Mouse (Mus musculus): ENCODE measurements around the gene Dlg1.

Gene Dlg1

GRCm38 (mm10) chr16:31837362-31837761 is 174.1 kb downstream of the Dlg1 start:
- DNase-seq (ENCODE audit: low read depth, low spot score) = no peak

DNA sequence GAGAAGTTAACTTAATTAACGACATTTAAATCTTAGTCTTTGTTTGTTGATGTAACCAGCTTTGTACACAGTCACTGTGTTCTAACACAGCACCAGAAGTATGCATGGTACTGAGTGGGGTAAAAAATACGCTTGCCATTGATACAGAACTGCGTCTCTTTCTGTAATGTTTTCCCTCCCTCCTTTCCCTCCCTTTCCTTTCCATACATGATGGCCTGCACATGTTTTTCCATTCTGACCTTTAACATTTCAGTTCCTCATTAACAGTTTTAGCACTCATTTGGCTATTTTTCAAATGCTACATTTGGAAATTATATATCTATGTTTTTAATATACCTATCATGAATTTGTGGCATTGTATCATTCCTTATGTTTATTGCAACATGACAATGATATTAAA is 181.0 kb downstream of the Dlg1 start:
- no peak for DNase-seq (ENCODE audit: low read depth, low spot score)

DNA sequence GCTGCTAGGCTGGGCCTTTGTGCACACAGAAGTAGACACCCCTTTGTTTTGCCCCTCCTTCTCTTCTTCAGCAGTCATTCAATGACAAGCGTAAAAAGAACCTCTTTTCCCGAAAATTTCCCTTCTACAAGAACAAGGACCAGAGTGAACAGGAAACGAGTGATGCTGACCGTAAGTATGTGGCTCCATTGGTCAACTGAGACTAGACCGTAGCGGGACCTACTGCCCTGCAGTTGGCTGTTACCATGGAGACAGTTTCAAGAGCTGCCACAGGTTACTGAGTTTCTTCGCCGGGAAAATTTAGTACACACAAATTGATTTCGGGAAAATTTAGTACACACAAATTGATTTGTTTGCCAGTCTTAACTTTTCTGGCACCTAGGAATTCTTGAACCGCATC is 183.5 kb downstream of the Dlg1 start:
- no peak for DNase-seq (ENCODE audit: low read depth, low spot score)

GRCm38 (mm10) chr16:31863920-31864319 is 200.7 kb downstream of the Dlg1 start:
- no peak for DNase-seq (ENCODE audit: low read depth, low spot score)

- DNase-seq (ENCODE audit: low read depth, low spot score) = no peak
Observed at GRCm38 (mm10) chr16:31865242-31865641, 202.0 kb downstream of the Dlg1 start.

GRCm38 (mm10) chr16:31866911-31867310 is 203.7 kb downstream of the Dlg1 start:
- no peak for DNase-seq (ENCODE audit: low read depth, low spot score)

DNA sequence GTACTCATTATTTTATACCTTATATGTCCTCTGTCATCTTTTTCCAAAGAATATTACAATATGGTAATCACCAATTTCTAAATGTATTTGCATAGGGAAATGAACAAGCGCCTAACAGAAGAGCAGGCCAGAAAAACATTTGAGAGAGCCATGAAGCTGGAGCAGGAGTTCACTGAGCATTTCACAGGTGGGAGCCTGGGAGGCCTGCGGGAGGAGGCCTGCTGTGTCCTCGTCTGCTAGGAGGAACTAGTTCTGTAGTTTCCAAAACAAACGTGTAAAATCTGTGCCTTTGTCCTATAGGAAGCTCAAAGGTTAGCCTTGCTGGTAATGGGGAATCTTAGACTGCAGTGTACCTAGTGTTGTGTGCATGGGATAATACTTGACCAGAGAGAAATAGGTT is 204.5 kb downstream of the Dlg1 start:
- DNase-seq (ENCODE audit: low read depth, low spot score) = no peak

DNA sequence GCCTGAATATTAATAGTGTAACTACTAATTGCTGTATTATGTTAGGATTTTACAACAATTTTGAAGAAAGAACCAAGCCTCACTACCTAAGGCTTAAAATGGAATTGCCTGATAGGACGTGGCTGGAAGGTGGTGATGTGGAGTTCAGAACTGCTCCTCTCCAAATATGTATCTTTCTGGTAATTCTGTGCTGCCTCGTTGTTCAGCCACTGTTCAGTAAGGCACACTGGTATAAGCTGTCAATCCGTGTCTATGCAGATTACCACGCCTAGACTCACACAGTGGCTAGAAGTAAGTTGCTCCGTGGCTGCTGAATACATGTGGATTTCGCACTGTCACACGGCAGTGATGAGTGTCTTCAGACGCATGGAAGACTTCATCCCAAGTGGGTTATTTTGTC is 210.5 kb downstream of the Dlg1 start:
- no peak for DNase-seq (ENCODE audit: low read depth, low spot score)

DNA sequence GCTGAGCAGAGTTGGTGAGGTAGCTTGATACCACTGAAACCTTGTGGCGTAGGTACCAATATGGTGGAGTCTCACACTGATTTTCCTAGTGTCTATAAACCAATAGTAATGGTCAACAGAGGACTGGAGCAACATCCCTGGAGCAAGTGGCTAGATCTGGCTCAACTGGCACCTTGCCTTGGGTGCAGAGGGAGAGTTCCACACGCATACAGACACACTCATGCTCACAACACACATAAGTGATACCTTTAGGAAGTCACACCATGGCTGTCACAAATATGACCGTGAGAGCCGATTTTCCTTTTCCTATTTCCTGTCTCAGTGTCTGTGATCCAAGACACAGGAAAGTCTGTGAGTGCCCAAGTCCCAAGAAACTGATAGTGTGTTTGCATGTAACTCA is 212.1 kb downstream of the Dlg1 start:
- no peak for DNase-seq (ENCODE audit: low read depth, low spot score)

GRCm38 (mm10) chr16:31876386-31876785 is 213.1 kb downstream of the Dlg1 start:
- no peak for DNase-seq (ENCODE audit: low read depth, low spot score)

DNA sequence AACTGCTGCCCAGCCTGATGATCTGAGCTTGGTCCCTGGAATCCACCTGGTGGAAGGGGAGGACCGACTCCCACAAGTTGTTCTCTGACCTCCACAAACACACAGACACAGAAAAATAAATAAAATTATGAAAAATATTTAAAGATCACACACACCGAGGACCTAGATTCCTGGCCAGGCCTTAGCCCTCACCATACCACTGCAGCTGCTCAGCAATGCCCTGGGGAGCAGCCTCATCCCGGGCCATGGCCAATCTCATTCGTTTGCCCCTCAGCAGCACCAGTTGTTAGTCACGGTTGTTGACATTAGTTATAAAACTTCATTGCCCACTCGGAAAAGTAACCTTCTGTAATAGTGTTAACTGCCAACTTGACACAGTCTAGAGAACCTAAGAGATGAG is 214.8 kb downstream of the Dlg1 start:
- no peak for DNase-seq (ENCODE audit: low read depth, low spot score)

- DNase-seq (ENCODE audit: low read depth, low spot score) = peak; percentile 57
Observed at GRCm38 (mm10) chr16:31878573-31879257, 215.5 kb downstream of the Dlg1 start, which contains the start of gene Meltf. Meltf (plus strand) TSS chr16:31878810.

DNA sequence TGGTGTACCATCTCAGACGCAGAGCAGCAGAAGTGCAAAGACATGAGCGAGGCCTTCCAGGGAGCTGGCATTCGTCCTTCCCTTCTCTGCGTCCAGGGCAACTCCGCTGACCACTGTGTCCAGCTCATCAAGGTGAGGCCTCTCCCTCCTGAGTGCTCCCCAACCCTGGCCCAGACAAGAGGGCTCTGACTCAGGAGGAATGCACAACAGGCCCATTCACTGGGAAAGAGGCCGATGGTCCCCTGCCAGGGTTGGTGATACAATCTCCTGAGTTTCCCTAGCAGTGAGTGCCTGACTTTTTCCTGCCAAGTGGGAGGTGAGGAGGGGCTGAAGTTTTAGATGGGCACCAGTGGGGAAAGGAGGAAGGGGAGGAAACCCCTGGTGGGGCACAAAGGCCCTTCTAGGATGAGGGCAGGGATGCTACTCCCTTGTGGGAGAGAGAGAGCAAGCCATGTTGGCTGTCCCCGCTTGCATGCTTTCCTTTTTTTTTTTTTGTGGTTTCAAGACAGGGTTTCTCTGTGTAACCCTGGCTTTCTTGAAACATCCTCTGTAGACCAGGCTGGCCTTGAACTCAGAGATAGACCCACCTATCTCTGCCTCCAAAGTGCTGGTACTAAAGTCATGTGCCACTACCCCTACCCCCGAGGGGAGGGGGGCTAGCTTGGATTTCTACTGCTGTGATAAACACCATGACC is 217.1 kb downstream of the Dlg1 start:
- DNase-seq (ENCODE audit: low read depth, low spot score) = no peak

- DNase-seq (ENCODE audit: low read depth, low spot score) = no peak
Observed at GRCm38 (mm10) chr16:31882381-31882908, 219.2 kb downstream of the Dlg1 start.

DNA sequence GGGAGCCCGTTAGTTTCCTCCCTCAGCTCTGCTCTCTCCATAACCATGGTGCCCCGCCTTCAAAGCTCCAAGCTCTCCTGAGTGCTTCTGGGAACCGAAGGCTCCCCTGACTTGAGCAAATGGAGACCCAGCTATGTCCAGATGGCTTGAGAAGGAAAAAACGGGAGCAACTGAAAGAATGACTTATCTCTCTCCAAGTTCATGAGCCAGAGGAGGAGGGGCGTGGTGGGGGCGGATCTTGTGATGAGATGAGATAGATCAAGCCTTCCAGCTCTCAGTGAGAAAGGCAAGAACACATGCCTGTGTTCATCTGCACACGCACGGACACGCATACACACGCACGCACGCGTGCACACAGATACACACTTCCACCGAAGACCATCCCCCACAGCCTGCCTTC is 220.1 kb downstream of the Dlg1 start:
- no peak for DNase-seq (ENCODE audit: low read depth, low spot score)

GRCm38 (mm10) chr16:31883902-31884301 is 220.7 kb downstream of the Dlg1 start:
- peak; percentile 64 for DNase-seq (ENCODE audit: low read depth, low spot score)

DNA sequence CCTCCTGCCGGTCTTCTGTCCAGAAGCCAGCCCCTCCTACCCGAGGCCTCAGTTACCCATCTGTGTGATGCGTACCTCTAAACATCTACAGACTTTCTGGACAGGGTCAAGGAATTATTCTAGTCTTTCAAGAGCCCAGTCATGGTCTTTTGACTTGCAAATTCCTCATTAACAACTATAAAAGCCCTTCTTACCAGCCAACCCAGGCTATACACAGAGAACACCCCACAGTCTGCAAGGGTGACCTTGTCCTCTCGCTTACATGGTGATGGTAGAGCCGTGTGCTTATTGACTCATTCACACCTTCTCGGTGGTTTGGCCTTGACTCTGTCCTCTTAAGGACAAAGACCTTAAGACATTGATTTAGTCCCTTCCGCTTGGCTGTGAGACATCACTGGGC is 227.7 kb downstream of the Dlg1 start:
- peak; percentile 95 for DNase-seq (ENCODE audit: low read depth, low spot score)

GRCm38 (mm10) chr16:31893396-31894141 is 230.3 kb downstream of the Dlg1 start:
- DNase-seq (ENCODE audit: low read depth, low spot score) = peak; percentile 40

DNA sequence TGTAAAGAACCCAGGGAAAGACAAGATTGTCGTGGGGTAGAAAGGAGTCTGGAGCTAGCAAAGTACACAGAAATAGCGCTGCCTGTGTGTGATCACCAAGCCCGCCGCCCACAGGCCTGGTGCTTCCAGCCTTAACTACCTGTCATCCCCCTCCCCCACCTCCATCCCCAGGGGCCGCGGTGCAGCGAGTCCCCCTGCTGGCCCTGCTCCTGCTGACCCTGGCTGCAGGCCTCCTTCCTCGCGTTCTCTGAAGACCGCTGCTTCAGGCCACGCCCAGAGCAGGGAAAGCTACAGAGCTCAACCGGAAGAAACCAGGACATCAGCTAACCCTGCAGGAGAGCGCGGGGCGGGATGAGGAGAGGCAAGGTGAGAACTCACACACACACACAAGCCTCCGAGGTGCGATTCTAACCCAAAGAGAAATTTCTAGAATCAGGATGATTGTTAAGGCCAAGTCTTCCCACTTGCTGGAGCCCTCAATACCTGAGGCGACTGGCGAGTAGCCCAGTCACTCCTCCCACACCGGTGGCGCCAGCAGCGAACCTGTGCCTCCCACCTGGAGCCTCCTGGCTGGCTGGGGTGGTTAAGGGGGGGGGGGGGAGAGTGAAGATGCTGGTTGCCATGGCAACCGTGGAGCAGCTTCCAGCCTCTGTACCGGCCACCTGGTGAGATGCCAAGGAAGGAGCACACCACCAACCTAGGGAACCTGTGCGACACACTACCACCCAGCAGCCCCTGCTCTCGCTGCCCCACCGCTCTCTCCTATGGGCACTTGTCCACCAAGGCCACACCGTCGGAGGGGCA is 233.9 kb downstream of the Dlg1 start:
- DNase-seq (ENCODE audit: low read depth, low spot score) = peak; percentile 72

DNA sequence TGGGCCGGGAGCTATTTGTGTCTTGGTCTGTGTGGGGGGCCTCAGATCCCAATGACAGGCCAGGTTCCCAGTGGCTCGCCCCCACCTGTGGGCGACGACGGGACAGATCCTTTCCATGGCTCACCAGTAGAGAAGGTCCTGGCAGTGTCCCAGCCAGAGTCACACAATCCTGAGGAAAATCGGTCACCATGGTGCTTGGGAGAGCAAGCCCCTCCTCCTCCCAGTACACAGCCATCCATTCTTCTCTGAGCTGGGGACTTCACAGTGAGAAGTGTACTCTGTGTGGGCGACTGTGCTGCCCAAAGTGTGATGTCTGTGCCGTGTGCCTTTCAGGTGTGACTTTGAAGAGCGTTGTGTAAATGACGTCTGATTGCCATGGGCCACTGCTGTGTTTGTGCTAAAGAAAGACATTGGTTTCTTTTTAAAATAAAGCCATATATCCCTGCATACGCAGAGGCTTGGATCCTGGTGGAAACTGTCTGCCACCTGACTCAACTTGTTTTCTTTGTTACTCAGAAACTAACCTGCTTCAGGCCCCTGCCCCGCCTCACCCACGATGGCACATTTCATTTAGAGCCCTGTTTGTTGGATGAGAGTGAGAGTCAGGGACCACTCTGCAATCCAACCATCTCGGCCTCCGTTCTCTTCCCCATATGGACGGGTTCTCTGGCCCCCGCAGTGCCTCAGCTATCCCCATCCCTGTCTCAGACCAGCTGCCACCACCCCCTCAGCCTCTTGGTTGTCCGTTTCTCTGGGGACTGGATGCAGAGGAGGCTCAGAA is 235.5 kb downstream of the Dlg1 start:
- DNase-seq (ENCODE audit: low read depth, low spot score) = no peak

GRCm38 (mm10) chr16:31901886-31902285 is 238.6 kb downstream of the Dlg1 start:
- peak; percentile 89 for DNase-seq (ENCODE audit: low read depth, low spot score)

All from ES-CJ7 (cell line).